Mouse (Mus musculus) frontal cortex, postnatal 25 days (tissue): ENCODE data around the gene Ndufb5.
A peak's percentile ranks its signal among the peaks of the same experiment; 100 is the strongest.
"Not testable (repeated sequence)": the region's sequence is repeated elsewhere in the genome, so short reads cannot be mapped to it uniquely, and the experiment has no call there.

Experiments
- DNase-seq, 2 experiments: peaks; one replicate each; pipeline ENCODE4 v3.0.0; 2022; ENCODE audit warnings: low spot score in 2 of 2

The Ndufb5 gene

GRCm38 (mm10) chr3:32736244-32737171 is at the start of gene Ndufb5:
Gene Ndufb5 (plus strand): TSS chr3:32736990.
- DNase-seq, result peak; percentile 98

- DNase-seq, result no peak
Observed at GRCm38 (mm10) chr3:32687156-32687555, 49.6 kb upstream of the Ndufb5 start.

- no peak for DNase-seq
Observed at GRCm38 (mm10) chr3:32689567-32689999, 47.2 kb upstream of the Ndufb5 start.

GRCm38 (mm10) chr3:32690008-32690407 is 46.8 kb upstream of the Ndufb5 start:
- no peak for DNase-seq

- DNase-seq, result no peak
Observed at GRCm38 (mm10) chr3:32690901-32691300, 45.9 kb upstream of the Ndufb5 start.

GRCm38 (mm10) chr3:32691841-32692240 is 44.9 kb upstream of the Ndufb5 start:
- no peak for DNase-seq

GRCm38 (mm10) chr3:32694211-32694610 is 42.6 kb upstream of the Ndufb5 start:
- no peak for DNase-seq

- no peak for DNase-seq
Observed at GRCm38 (mm10) chr3:32694737-32695582, 41.8 kb upstream of the Ndufb5 start.

GRCm38 (mm10) chr3:32695583-32695980 is 41.2 kb upstream of the Ndufb5 start:
- no peak for DNase-seq

GRCm38 (mm10) chr3:32698228-32698863 is 38.4 kb upstream of the Ndufb5 start:
- peak; percentile 99 for DNase-seq

- DNase-seq, result not testable (repeated sequence)
Observed at GRCm38 (mm10) chr3:32704021-32704420, 32.8 kb upstream of the Ndufb5 start.

GRCm38 (mm10) chr3:32704632-32705031 is 32.2 kb upstream of the Ndufb5 start:
- DNase-seq, result not testable (repeated sequence)

- not testable (repeated sequence) for DNase-seq
Observed at GRCm38 (mm10) chr3:32705647-32706348, 31.0 kb upstream of the Ndufb5 start, which contains the start of gene Actl6a. Gene Actl6a (plus strand): TSS chr3:32706298.

- no peak for DNase-seq
Observed at GRCm38 (mm10) chr3:32708052-32708367, 28.8 kb upstream of the Ndufb5 start.

GRCm38 (mm10) chr3:32708368-32709231 is 28.2 kb upstream of the Ndufb5 start:
- peak; percentile 83 to 93 for DNase-seq

GRCm38 (mm10) chr3:32709388-32709787 is 27.4 kb upstream of the Ndufb5 start:
- no peak for DNase-seq

- DNase-seq, result no peak
Observed at GRCm38 (mm10) chr3:32713711-32714110, 23.1 kb upstream of the Ndufb5 start.

GRCm38 (mm10) chr3:32717403-32717802 is 19.4 kb upstream of the Ndufb5 start:
- DNase-seq, result not testable (repeated sequence)

GRCm38 (mm10) chr3:32718271-32718670 is 18.5 kb upstream of the Ndufb5 start:
- no peak for DNase-seq

GRCm38 (mm10) chr3:32724191-32724590 is 12.6 kb upstream of the Ndufb5 start:
- no peak for DNase-seq
